Mouse (Mus musculus) B cell, adult 2 months (primary cell): ENCODE measurements around the gene Eif2s1.
A peak's percentile ranks its signal among the peaks of the same experiment; 100 is the strongest.

ENCODE experiments used
- DNase-seq, 2 experiments: peaks; one replicate each; pipeline ENCODE4 v3.0.0; 2022

Gene Eif2s1

GRCm38 (mm10) chr12:78861496-78862253 lies at the start of gene Eif2s1, which contains the start of gene Atp6v1d:
TSS of gene Eif2s1 (plus strand) at chr12:78861819.
TSS of gene Atp6v1d (minus strand) at chr12:78861638.
- DNase-seq: peak; percentile 97 to 98

- DNase-seq: peak in 1 of 2 experiments; percentile 6
Measured at GRCm38 (mm10) chr12:78814437-78814836, 47.2 kb upstream of the Eif2s1 start.

GRCm38 (mm10) chr12:78834496-78834895 lies 27.1 kb upstream of the Eif2s1 start:
- DNase-seq: no peak

GRCm38 (mm10) chr12:78839906-78840305 lies 21.7 kb upstream of the Eif2s1 start:
- DNase-seq: no peak

GRCm38 (mm10) chr12:78842429-78842828 lies 19.2 kb upstream of the Eif2s1 start:
- no peak for DNase-seq

- DNase-seq: no peak
Measured at GRCm38 (mm10) chr12:78848246-78848645, 13.4 kb upstream of the Eif2s1 start.

- no peak for DNase-seq
Measured at GRCm38 (mm10) chr12:78860921-78861495, 611 bp upstream of the Eif2s1 start.

- DNase-seq: no peak
Measured at GRCm38 (mm10) chr12:78862254-78862730, 673 bp downstream of the Eif2s1 start.

- DNase-seq: peak; percentile 58 to 59
Measured at GRCm38 (mm10) chr12:78865434-78865833, 3.8 kb downstream of the Eif2s1 start.

GRCm38 (mm10) chr12:78868115-78868514 lies 6.5 kb downstream of the Eif2s1 start:
- DNase-seq: no peak

- peak in 1 of 2 experiments; percentile 12 for DNase-seq
Measured at GRCm38 (mm10) chr12:78874581-78874980, 13.0 kb downstream of the Eif2s1 start.

GRCm38 (mm10) chr12:78890062-78890461 lies 28.4 kb downstream of the Eif2s1 start:
- no peak for DNase-seq

- DNase-seq: no peak
Measured at GRCm38 (mm10) chr12:78891149-78891548, 29.5 kb downstream of the Eif2s1 start.

- DNase-seq: no peak
Measured at GRCm38 (mm10) chr12:78897861-78898260, 36.2 kb downstream of the Eif2s1 start.

- DNase-seq: peak; percentile 73 to 78
Measured at GRCm38 (mm10) chr12:78901467-78901866, 39.8 kb downstream of the Eif2s1 start.

- DNase-seq: no peak
Measured at GRCm38 (mm10) chr12:78903313-78903712, 41.7 kb downstream of the Eif2s1 start.

- DNase-seq: no peak
Measured at GRCm38 (mm10) chr12:78904499-78904898, 42.9 kb downstream of the Eif2s1 start.

- peak; percentile 63 to 68 for DNase-seq
Measured at GRCm38 (mm10) chr12:78906707-78907162, 45.1 kb downstream of the Eif2s1 start, which contains the start of gene Plek2. TSS of gene Plek2 (minus strand) at chr12:78906964.

- DNase-seq: no peak
Measured at GRCm38 (mm10) chr12:78908081-78908605, 46.5 kb downstream of the Eif2s1 start.

- no peak for DNase-seq
Measured at GRCm38 (mm10) chr12:78910684-78911461, 49.3 kb downstream of the Eif2s1 start.

GRCm38 (mm10) chr12:78911707-78912417 lies 50.2 kb downstream of the Eif2s1 start:
- DNase-seq: peak; percentile 16 to 19

- DNase-seq: no peak
Measured at GRCm38 (mm10) chr12:78914458-78914857, 52.8 kb downstream of the Eif2s1 start.
